In the genomic region with DNA sequence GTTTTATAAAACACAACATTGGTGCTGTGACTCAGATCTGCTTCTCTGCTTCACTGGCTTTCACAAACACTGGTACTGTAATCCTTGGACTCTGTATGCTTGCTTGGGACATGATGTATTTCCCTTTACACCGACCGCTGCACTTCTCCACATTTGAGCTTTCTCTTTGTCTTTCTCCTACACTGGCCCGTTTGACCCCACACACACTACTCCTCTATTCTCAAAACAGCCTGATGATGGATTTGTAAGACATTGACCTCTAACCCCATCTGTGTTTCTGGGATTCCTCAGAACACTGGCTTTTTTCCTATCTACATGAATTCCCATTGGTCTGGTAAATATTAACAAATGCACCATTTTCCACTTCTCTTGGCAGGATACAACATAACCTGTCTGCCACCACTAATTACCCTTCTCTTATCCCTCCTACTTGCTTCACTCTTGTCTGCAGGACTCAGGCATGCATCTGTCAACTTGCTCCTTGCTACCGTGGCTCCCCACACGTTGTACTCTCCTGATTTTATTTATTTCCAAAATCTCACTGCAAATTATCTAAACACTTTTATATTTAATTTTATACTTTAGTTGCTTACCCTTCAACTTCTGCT, we compare ENCODE assay signal across 22 mouse cellular contexts.
DNase-seq lines count a peak whose midpoint lies in the region; ATAC-seq and TF ChIP-seq lines count a peak whose summit lies in the region.
"Had no signal": no experiment of that assay in that cellular context is flagged by ENCODE, and none has a peak within 500 bp of the region (broad histone marks: within the 10 kb centered on the region; RNA-seq: fewer than 3 reads in every experiment).

No protein-coding gene starts in this region.

- no peak overlapping the region for H3K27ac ChIP-seq in hindbrain, embryonic 11.5 days (ENCODE audit: low read depth, low read length)
- no peak overlapping the region for H3K27ac ChIP-seq in hindbrain, postnatal 0 days
- H3K27ac ChIP-seq in kidney, postnatal 0 days = no peak overlapping the region
- H3K27ac ChIP-seq: forebrain, embryonic 10.5 days; gastrocnemius, adult 2 months; hindbrain, embryonic 13.5 days; limb, embryonic 13.5 days had no signal

- no peak overlapping the region for H3K4me3 ChIP-seq in hindbrain, embryonic 11.5 days (ENCODE audit: low read depth, low read length)
- no peak overlapping the region for H3K4me3 ChIP-seq in hindbrain, postnatal 0 days (ENCODE audit: low read length)
- H3K4me3 ChIP-seq in kidney, postnatal 0 days (replicated peaks; ENCODE audit: low read depth, low read length) = no peak overlapping the region
- H3K4me3 ChIP-seq: forebrain, embryonic 10.5 days; gastrocnemius, adult 2 months; hindbrain, embryonic 13.5 days; limb, embryonic 13.5 days; megakaryocyte, embryonic 14.5 days had no signal

- no peaks in the 10 kb centered on the region for H3K27me3 ChIP-seq in hindbrain, embryonic 11.5 days (ENCODE audit: control insufficient read depth, insufficient read depth, low read length)
- no peaks in the 10 kb centered on the region for H3K27me3 ChIP-seq in hindbrain, postnatal 0 days (ENCODE audit: insufficient read depth, low read length)
- H3K27me3 ChIP-seq in Patski = no peaks in the 10 kb centered on the region
- no peaks in the 10 kb centered on the region for H3K27me3 ChIP-seq in kidney, postnatal 0 days (ENCODE audit: insufficient read depth, low read length)
- H3K27me3 ChIP-seq: hindbrain, embryonic 13.5 days; limb, embryonic 13.5 days; megakaryocyte, embryonic 14.5 days had no signal

- DNase-seq in hindbrain, embryonic 11.5 days (ENCODE audit: low spot score) = no peak
- DNase-seq in hindbrain, postnatal 0 days (ENCODE audit: low spot score) = no peak
- DNase-seq in Patski (ENCODE audit: low read depth, low spot score) = peak; percentile 53
- peak; percentile 33 for DNase-seq in kidney, adult 18-20 months
- DNase-seq in kidney, postnatal 0 days (ENCODE audit: low spot score) = peak; percentile 10
- no peak for DNase-seq in cerebellum, adult 9-11 months
- DNase-seq in retina, postnatal 1 day = no peak
- DNase-seq in ovary, adult 18-20 months (ENCODE audit: low spot score) = no peak
- DNase-seq: cerebellum, adult 9-10 months; gastrocnemius, adult 2 months; heart, postnatal 14 days; lung, postnatal 10 days; right cerebral cortex, postnatal 25 days; thymus, postnatal 25 days had no signal

- no peak overlapping the region for H3K4me2 ChIP-seq in hindbrain, embryonic 11.5 days (replicated peaks; ENCODE audit: low read depth, low read length)
- no peak overlapping the region for H3K4me2 ChIP-seq in hindbrain, postnatal 0 days (ENCODE audit: low read depth, low read length)
- no peak overlapping the region for H3K4me2 ChIP-seq in kidney, postnatal 0 days (ENCODE audit: low read length)
- H3K4me2 ChIP-seq: heart, embryonic 11.5 days; hindbrain, embryonic 13.5 days; limb, embryonic 13.5 days had no signal

- TF ChIP-seq CTCF in hindbrain, postnatal 0 days (IDR thresholded peaks at IDR 0.05; ENCODE audit: low read depth) = no peak
- TF ChIP-seq CTCF in Patski (IDR thresholded peaks at IDR 0.05) = no peak
- TF ChIP-seq CTCF in kidney, postnatal 0 days (IDR thresholded peaks at IDR 0.05; ENCODE audit: low read depth) = no peak

- CTCF ChIA-PET in Patski (lab: Charles Lee) = no interaction called here

- no peaks in the 10 kb centered on the region for H3K4me1 ChIP-seq in hindbrain, embryonic 11.5 days (replicated peaks; ENCODE audit: control insufficient read depth, insufficient read depth, low read length)
- H3K4me1 ChIP-seq in hindbrain, postnatal 0 days (ENCODE audit: insufficient read depth, low read length) = no peaks in the 10 kb centered on the region
- H3K4me1 ChIP-seq in kidney, postnatal 0 days (replicated peaks; ENCODE audit: insufficient read depth, low read length) = no peaks in the 10 kb centered on the region
- H3K4me1 ChIP-seq: forebrain, embryonic 10.5 days; hindbrain, embryonic 13.5 days; limb, embryonic 13.5 days; megakaryocyte, embryonic 14.5 days had no signal

- WGBS in hindbrain, embryonic 11.5 days = 36% methylated on average over 5 of the region's 5 CpGs
- whole genome bisulfite sequencing in hindbrain, postnatal 0 days = 54% methylated on average over 5 of the region's 5 CpGs
- 26% methylated on average over 5 of the region's 5 CpGs for WGBS in kidney, postnatal 0 days

- POLR2A ChIA-PET in Patski (lab: Charles Lee) = no interaction called here

- H3K9me3 ChIP-seq in hindbrain, embryonic 11.5 days (ENCODE audit: control insufficient read depth, low read length) = no peaks in the 10 kb centered on the region
- H3K9me3 ChIP-seq in hindbrain, postnatal 0 days (ENCODE audit: low read length) = no peaks in the 10 kb centered on the region
- H3K9me3 ChIP-seq in kidney, postnatal 0 days (replicated peaks; ENCODE audit: low read length) = no peaks in the 10 kb centered on the region
- H3K9me3 ChIP-seq: forebrain, embryonic 10.5 days; hindbrain, embryonic 13.5 days; limb, embryonic 13.5 days had no signal

- H3K9ac ChIP-seq in hindbrain, embryonic 11.5 days (ENCODE audit: low read depth, low read length) = no peak overlapping the region
- no peak overlapping the region for H3K9ac ChIP-seq in hindbrain, postnatal 0 days (replicated peaks; ENCODE audit: low read length)
- H3K9ac ChIP-seq in kidney, postnatal 0 days (ENCODE audit: low read depth, low read length) = no peak overlapping the region
- H3K9ac ChIP-seq: hindbrain, embryonic 13.5 days; limb, embryonic 13.5 days had no signal

- H3K36me3 ChIP-seq in hindbrain, embryonic 11.5 days (ENCODE audit: control insufficient read depth, insufficient read depth, low read length) = no peaks in the 10 kb centered on the region
- no peaks in the 10 kb centered on the region for H3K36me3 ChIP-seq in hindbrain, postnatal 0 days (ENCODE audit: insufficient read depth, low read length)
- H3K36me3 ChIP-seq in kidney, postnatal 0 days (ENCODE audit: insufficient read depth, low read length) = no peaks in the 10 kb centered on the region
- H3K36me3 ChIP-seq: forebrain, embryonic 10.5 days; hindbrain, embryonic 13.5 days; limb, embryonic 13.5 days had no signal

- in situ Hi-C loops in Patski (cut with MboI; ENCODE audit: low pct_unique_long_range_greater_than_20kb) = no loop called here

- peak; percentile 80 for ATAC-seq in hindbrain, embryonic 11.5 days (ENCODE audit: low FRiP score)
- ATAC-seq in hindbrain, postnatal 0 days = no peak
- peak; percentile 93 for ATAC-seq in Patski
- peak; percentile 86 for ATAC-seq in kidney, postnatal 0 days (replicated peaks; ENCODE audit: low FRiP score, low read depth)
- ATAC-seq: activated CD4-positive, CD25-positive, alpha-beta regulatory T cell, adult 4 months; CD4-positive, CD25-positive, alpha-beta regulatory T cell, adult 4 months; midbrain, embryonic 16.5 days had no signal

Comparison
In these comparisons a context has a peak if more than half of its experiments do, and no peak if none do; other contexts are left out.
1. DNase-seq: peak in Patski (single experiment), kidney, adult 18-20 months (single experiment) and kidney, postnatal 0 days (single experiment); none in hindbrain, embryonic 11.5 days (single experiment), hindbrain, postnatal 0 days (single experiment), cerebellum, adult 9-11 months (single experiment), retina, postnatal 1 day (single experiment) and ovary, adult 18-20 months (single experiment).